Mouse (Mus musculus): ENCODE results near the gene Bnip3. TPM values are rescaled to one million over a fixed set of nuclear protein-coding genes. Genes with fewer than 3 reads are reported as not detected.

Gene Bnip3
- polyA plus RNA-seq, 1 experiment: 10.7 TPM

GRCm38 (mm10) chr7:138863950-138864572, 45.3 kb downstream of the Bnip3 start:
- H3K4me3 ChIP-seq (replicated peaks; ENCODE audit: control insufficient read depth, low read depth, low read length): no peak overlapping the region
- H3K4me1 ChIP-seq (ENCODE audit: control insufficient read depth, insufficient read depth, low read length): no peaks in the 10 kb centered on the region; the same call in 1 of the 2 replicates
- TF ChIP-seq POLR2A (IDR thresholded peaks at IDR 0.05; ENCODE audit: borderline replicate concordance, control insufficient read depth, low read depth, low read length): no peak
- no peak for TF ChIP-seq CTCF (IDR thresholded peaks at IDR 0.05; ENCODE audit: control insufficient read depth, insufficient read depth, low read length)
- whole genome bisulfite sequencing: 91% methylated on average over 3 of the region's 3 CpGs
- H3K27ac ChIP-seq (ENCODE audit: control insufficient read depth, insufficient read depth, low read depth, low read length, poor library complexity): no peak overlapping the region

DNA sequence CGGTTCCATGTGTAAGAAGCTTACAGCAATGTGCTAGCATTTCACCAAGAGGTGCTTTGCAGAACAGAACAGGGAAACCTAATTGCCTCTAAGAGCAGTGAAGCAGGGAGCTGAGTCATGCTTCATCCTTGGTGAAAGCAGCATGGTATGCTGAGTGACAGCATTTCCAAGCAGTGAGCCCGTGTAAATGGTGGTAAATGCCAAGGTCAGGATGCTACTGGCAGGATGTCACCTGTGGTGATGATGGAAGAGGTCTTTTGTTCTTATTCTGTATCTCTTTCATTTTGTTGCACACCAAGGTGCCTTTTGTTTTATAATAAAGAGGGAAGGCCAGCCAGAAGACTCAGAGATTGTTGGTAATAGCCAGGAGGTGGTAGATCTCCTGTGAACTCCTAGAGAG, 52.6 kb downstream of the Bnip3 start:
- Histone ChIP-seq H3K4me3 (replicated peaks; ENCODE audit: control insufficient read depth, low read depth, low read length) (no peak overlapping the region), H3K27ac (ENCODE audit: control insufficient read depth, insufficient read depth, low read depth, low read length, poor library complexity) (no peak overlapping the region), H3K4me1 (ENCODE audit: control insufficient read depth, insufficient read depth, low read length) (no peaks in the 10 kb centered on the region)
- TF ChIP-seq POLR2A (IDR thresholded peaks at IDR 0.05; ENCODE audit: borderline replicate concordance, control insufficient read depth, low read depth, low read length) (no peak), CTCF (IDR thresholded peaks at IDR 0.05; ENCODE audit: control insufficient read depth, insufficient read depth, low read length) (no peak)
- 81% methylated on average over 2 of the region's 2 CpGs for WGBS

GRCm38 (mm10) chr7:138854201-138854600, 55.1 kb downstream of the Bnip3 start:
- 95% methylated on average over 2 of the region's 2 CpGs for WGBS
- H3K27ac ChIP-seq (ENCODE audit: control insufficient read depth, insufficient read depth, low read depth, low read length, poor library complexity): no peak overlapping the region
- no peak overlapping the region for H3K4me3 ChIP-seq (replicated peaks; ENCODE audit: control insufficient read depth, low read depth, low read length)
- H3K4me1 ChIP-seq (ENCODE audit: control insufficient read depth, insufficient read depth, low read length): no peaks in the 10 kb centered on the region
- no peak for TF ChIP-seq POLR2A (IDR thresholded peaks at IDR 0.05; ENCODE audit: borderline replicate concordance, control insufficient read depth, low read depth, low read length)

DNA sequence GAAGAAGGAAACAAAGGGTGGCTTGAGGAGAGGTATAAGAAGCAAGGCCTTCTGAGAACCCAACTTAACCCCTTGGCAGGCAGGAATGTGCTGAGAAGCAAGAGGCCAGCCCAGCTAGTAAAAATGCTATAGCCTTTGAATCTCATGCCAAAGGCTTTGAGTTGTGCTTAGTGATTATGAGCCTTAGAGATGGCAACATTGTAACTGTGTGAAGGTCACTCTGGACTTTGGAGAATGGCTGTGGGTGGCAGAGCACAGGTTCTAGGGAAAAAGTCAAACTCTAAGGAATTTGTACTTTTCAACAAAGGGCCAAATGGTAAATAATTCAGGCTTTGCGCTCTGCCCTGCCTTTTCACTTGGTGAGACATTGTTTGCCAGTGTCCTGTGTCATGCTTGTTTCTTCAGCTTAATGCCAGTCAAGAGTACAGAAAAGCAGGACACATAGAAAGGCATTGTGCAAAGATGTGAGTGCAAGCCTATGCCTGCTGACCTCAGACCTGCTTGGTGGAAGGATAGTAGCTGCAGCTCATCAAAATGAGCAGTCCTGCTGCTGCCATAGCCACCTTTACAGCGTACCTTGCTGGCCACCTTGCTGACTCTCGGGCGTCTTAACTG, 55.8 kb downstream of the Bnip3 start:
- TF ChIP-seq CTCF (IDR thresholded peaks at IDR 0.05; ENCODE audit: control insufficient read depth, insufficient read depth, low read length): no peak
- no peak for TF ChIP-seq POLR2A (IDR thresholded peaks at IDR 0.05; ENCODE audit: borderline replicate concordance, control insufficient read depth, low read depth, low read length)
- H3K27ac ChIP-seq (ENCODE audit: control insufficient read depth, insufficient read depth, low read depth, low read length, poor library complexity): no peak overlapping the region
- WGBS: 96% methylated on average over 4 of the region's 4 CpGs

DNA sequence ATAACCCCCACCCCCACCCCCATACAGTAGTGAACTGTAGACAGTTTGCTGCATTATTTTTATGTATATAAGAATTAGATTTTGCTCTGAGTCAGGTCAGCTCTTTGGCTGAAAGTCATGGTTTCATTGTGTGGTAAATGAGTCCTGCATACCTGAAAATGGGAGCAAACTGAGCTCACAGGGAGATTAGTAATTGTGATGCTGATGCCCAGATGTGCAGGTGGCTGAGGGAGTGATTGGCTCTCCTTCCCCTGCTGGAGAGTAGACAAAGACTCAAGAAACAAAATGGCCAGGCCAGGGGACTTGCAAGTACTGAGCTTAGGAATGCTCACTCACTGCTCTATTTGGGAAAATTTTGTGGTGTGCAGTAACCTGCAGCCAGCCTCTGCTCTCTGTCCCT, 59.2 kb downstream of the Bnip3 start:
- H3K4me1 ChIP-seq (ENCODE audit: control insufficient read depth, insufficient read depth, low read length): peaks cover 3% of the 10 kb centered on the region
- TF ChIP-seq CTCF (IDR thresholded peaks at IDR 0.05; ENCODE audit: control insufficient read depth, insufficient read depth, low read length) (no peak), POLR2A (IDR thresholded peaks at IDR 0.05; ENCODE audit: borderline replicate concordance, control insufficient read depth, low read depth, low read length) (no peak)
- no peak overlapping the region for H3K4me3 ChIP-seq (replicated peaks; ENCODE audit: control insufficient read depth, low read depth, low read length)
- no peak overlapping the region for H3K27ac ChIP-seq (ENCODE audit: control insufficient read depth, insufficient read depth, low read depth, low read length, poor library complexity)

More for the DNA sequence above, 55.8 kb downstream of the Bnip3 start:
- Histone ChIP-seq H3K4me3 (replicated peaks; ENCODE audit: control insufficient read depth, low read depth, low read length) (no peak overlapping the region), H3K4me1 (ENCODE audit: control insufficient read depth, insufficient read depth, low read length) (no peaks in the 10 kb centered on the region)

DNA sequence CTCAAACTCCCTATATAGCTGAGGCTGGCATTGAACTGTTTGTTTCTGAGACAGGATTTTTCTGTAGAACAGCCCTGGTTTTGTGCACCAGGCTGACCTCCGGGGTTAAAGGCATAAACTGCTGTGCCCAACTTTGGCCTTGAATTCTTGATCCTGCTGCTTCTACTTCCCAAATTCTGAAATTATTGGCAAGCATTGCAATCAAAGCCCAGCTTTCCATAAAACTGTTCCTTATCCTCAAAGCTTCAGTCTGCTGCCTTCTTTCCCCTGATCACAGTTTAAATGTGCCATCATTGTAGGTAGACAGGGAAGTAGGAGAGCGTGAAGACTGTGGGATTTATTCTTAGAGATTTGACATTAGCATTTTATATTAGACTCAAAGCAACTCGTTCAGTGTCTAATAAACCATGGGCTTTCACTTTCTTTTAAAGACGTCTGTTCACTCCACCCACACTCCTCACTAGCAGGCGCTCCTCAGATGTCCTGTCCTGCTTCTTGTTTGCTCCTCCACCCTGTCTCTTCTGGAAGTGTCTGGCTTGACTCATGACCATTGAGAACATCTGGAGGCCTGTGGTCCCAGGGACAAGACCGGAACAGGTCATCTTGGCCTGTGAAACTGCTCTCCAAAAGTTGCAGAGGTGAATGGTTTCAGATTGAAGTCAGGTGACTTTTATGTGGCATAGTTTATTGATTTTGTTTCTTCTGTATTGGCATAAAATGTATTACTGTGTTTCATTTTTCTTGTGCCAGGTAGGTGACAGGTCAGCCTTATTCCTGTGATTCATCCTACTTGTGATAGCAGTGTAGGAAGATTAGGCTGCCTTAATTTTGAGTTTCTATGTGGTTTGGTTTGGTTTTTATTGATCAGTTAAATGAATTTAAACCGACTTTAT, 61.0 kb downstream of the Bnip3 start:
- 76% methylated on average over 7 of the region's 7 CpGs for WGBS
- Histone ChIP-seq H3K4me1 (ENCODE audit: control insufficient read depth, insufficient read depth, low read length) (peaks cover 5% of the 10 kb centered on the region), H3K4me3 (replicated peaks; ENCODE audit: control insufficient read depth, low read depth, low read length) (no peak overlapping the region), H3K27ac (ENCODE audit: control insufficient read depth, insufficient read depth, low read depth, low read length, poor library complexity) (no peak overlapping the region)
- TF ChIP-seq POLR2A (IDR thresholded peaks at IDR 0.05; ENCODE audit: borderline replicate concordance, control insufficient read depth, low read depth, low read length): no peak

GRCm38 (mm10) chr7:138847316-138848027, 61.8 kb downstream of the Bnip3 start:
- no peak for TF ChIP-seq CTCF (IDR thresholded peaks at IDR 0.05; ENCODE audit: control insufficient read depth, insufficient read depth, low read length)
- no peak for TF ChIP-seq POLR2A (IDR thresholded peaks at IDR 0.05; ENCODE audit: borderline replicate concordance, control insufficient read depth, low read depth, low read length)
- H3K4me1 ChIP-seq (ENCODE audit: control insufficient read depth, insufficient read depth, low read length): peaks cover 5% of the 10 kb centered on the region
- no peak overlapping the region for H3K27ac ChIP-seq (ENCODE audit: control insufficient read depth, insufficient read depth, low read depth, low read length, poor library complexity)
- H3K4me3 ChIP-seq (replicated peaks; ENCODE audit: control insufficient read depth, low read depth, low read length): peak overlapping the region; percentile 85
- 43% methylated on average over 13 of the region's 13 CpGs for WGBS

- Histone ChIP-seq H3K4me3 (replicated peaks; ENCODE audit: control insufficient read depth, low read depth, low read length) (peak overlapping the region; percentile 85), H3K27ac (ENCODE audit: control insufficient read depth, insufficient read depth, low read depth, low read length, poor library complexity) (peak overlapping the region; percentile 98), H3K4me1 (ENCODE audit: control insufficient read depth, insufficient read depth, low read length) (peaks cover 5% of the 10 kb centered on the region)
- 1% methylated on average over 61 of the region's 61 CpGs for WGBS
- TF ChIP-seq POLR2A (IDR thresholded peaks at IDR 0.05; ENCODE audit: borderline replicate concordance, control insufficient read depth, low read depth, low read length) (no peak), CTCF (IDR thresholded peaks at IDR 0.05; ENCODE audit: control insufficient read depth, insufficient read depth, low read length) (no peak)
Observed at GRCm38 (mm10) chr7:138846502-138846991, 62.8 kb downstream of the Bnip3 start.
